Mouse (Mus musculus): ENCODE measurements around the gene Gstcd.

The Gstcd gene

GRCm38 (mm10) chr3:132940181-132940990 is 151.4 kb downstream of the Gstcd start:
- DNase-seq = no peak

GRCm38 (mm10) chr3:132939006-132939405 is 152.8 kb downstream of the Gstcd start:
- DNase-seq = peak; percentile 75

GRCm38 (mm10) chr3:132934649-132935048 is 157.2 kb downstream of the Gstcd start:
- DNase-seq = no peak

Measured in kidney, adult 11 months (tissue).